Mouse (Mus musculus): ENCODE data around the gene Irak2.

DNA sequence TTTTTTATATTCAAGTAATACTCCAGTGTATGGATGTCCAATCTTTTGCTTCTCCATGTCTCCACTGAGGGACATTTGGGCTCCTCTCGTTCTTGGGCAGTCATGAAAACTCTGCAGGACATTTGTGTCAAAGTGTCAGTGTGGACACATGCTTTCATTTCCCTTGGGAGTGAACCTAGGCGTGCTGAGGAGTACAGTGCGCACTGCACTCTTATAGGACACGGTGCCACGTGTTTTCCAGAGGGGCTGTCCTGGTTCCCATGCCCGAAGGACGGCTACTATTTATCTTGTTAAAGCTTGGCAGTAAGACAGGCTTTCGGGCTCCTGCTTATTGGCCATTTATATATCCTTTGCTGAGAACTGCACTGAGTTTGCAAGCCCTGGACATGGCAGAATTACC lies 4.3 kb downstream of the Irak2 start:
- no peak for TF ChIP-seq CTCF (IDR thresholded peaks at IDR 0.05; ENCODE audit: low read depth, low read length)
- TF ChIP-seq EP300 (IDR thresholded peaks at IDR 0.05; ENCODE audit: insufficient read depth, low read depth, low read length) = no peak
- TF ChIP-seq POLR2A (IDR thresholded peaks at IDR 0.05; ENCODE audit: insufficient read depth, low read length) = no peak

Measured in ES-Bruce4 (cell line).